Mouse (Mus musculus) neural tube, embryonic 13.5 days (tissue): ENCODE measurements around the gene E130308A19Rik. TPM values are rescaled to one million over a fixed set of nuclear protein-coding genes. Genes with fewer than 3 reads are reported as not detected.

ENCODE experiments used
- ATAC-seq: fragments of 200-750 bp; cut with Nextera tagmentation; 2 replicates; pipeline ENCODE4 v1.8.0; 2017; ENCODE audit warnings: low read depth, mild to moderate bottlenecking, moderate TSS enrichment, moderate library complexity
- H3K27ac ChIP-seq: fragments of 300-500 bp; sonication (generic); replicated peaks from 2 replicates; pipeline ENCODE4 v1.5.1; 2015; ENCODE audit warnings: moderate library complexity, mild to moderate bottlenecking, inconsistent platforms
- H3K27me3 ChIP-seq: fragments of 300-500 bp; sonication (generic); 2 replicates; pipeline ENCODE4 v1.6.1; 2015; ENCODE audit warnings: mild to moderate bottlenecking, inconsistent platforms
- H3K36me3 ChIP-seq: fragments of 300-500 bp; sonication (generic); 2 replicates; pipeline ENCODE4 v1.6.1; 2015; ENCODE audit warnings: mild to moderate bottlenecking, inconsistent platforms
- H3K4me1 ChIP-seq: fragments of 300-500 bp; sonication (generic); replicated peaks from 2 replicates; pipeline ENCODE4 v1.6.1; 2015; ENCODE audit warnings: inconsistent platforms
- H3K4me2 ChIP-seq: fragments of 300-500 bp; sonication (generic); 2 replicates; pipeline ENCODE4 v1.6.1; 2015; ENCODE audit warnings: inconsistent platforms, mild to moderate bottlenecking, moderate library complexity
- H3K4me3 ChIP-seq: fragments of 300-500 bp; sonication (generic); 2 replicates; pipeline ENCODE4 v1.5.1; 2015; ENCODE audit warnings: mild to moderate bottlenecking, inconsistent platforms
- H3K9ac ChIP-seq: fragments of 300-500 bp; sonication (generic); 2 replicates; pipeline ENCODE4 v1.6.1; 2015; ENCODE audit warnings: moderate library complexity, mild to moderate bottlenecking, inconsistent platforms
- H3K9me3 ChIP-seq: fragments of 300-500 bp; sonication (generic); 2 replicates; pipeline ENCODE4 v1.6.1; 2016; ENCODE audit warnings: inconsistent platforms
- WGBS: fragments of 180-500 bp; shearing (Covaris S2); methylation state at CpG from one replicate; pipeline ENCODE4 v1.1.7; 2015; 5-methylcytosine and 5-hydroxymethylcytosine counted together
- polyA plus RNA-seq: library from polyadenylated mRNA; unstranded; fragments of >200 nt; fragmentation: Nextera tagmentation; extraction: Ambion mirVana; gene quantifications from 2 replicates; pipeline ENCODE4 v1.2.1, GENCODE M21; 2015

Gene E130308A19Rik
- polyA plus RNA-seq, 1 experiment from 2014 or later = 60.5 TPM

- no peak overlapping the region for H3K4me2 ChIP-seq
- WGBS = 75% methylated on average over 32 of the region's 32 CpGs
- H3K9me3 ChIP-seq = no peaks in the 10 kb centered on the region
- H3K4me3 ChIP-seq = no peak overlapping the region
- peaks cover 54% of the 10 kb centered on the region for H3K4me1 ChIP-seq
- no peak for ATAC-seq
- H3K27ac ChIP-seq = 0 out of 2 replicates have a peak overlapping the region, but pooled peaks have one; percentile 39
- no peaks in the 10 kb centered on the region for H3K27me3 ChIP-seq
- H3K9ac ChIP-seq = no peak overlapping the region
- H3K36me3 ChIP-seq = peaks cover 10% of the 10 kb centered on the region
These were observed 93.7 kb downstream of the E130308A19Rik start for GRCm38 (mm10) chr4:59719481-59720355.

GRCm38 (mm10) chr4:59721811-59722210 lies 95.8 kb downstream of the E130308A19Rik start:
- no peak for ATAC-seq
- Histone ChIP-seq H3K9ac (no peak overlapping the region), H3K9me3 (no peaks in the 10 kb centered on the region), H3K27ac (no peak overlapping the region), H3K4me3 (no peak overlapping the region), H3K36me3 (peaks cover 10% of the 10 kb centered on the region), H3K4me2 (no peak overlapping the region), H3K4me1 (peaks cover 33% of the 10 kb centered on the region), H3K27me3 (no peaks in the 10 kb centered on the region)
- WGBS = 85% methylated on average over 3 of the region's 3 CpGs

DNA sequence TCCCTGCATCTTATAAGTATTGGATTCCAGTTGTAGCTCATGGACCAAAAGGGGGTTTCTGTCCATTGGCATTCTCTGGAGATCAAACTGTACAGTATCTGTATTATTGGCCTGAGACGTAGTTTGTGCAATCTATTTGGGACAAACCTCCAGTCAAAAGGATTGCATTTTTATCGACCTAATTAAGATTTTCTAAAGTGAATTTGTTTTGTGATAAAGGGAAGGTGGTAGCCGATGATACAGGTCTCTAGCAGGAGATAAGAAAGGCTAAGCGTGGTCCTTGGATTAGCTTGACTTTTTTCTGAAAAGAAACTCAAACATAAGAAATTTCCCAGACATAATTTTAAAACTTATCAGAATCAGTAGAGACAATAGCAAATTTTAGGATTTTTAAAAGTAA lies 99.6 kb downstream of the E130308A19Rik start:
- H3K4me2 ChIP-seq = no peak overlapping the region
- ATAC-seq = no peak
- H3K9ac ChIP-seq = no peak overlapping the region
- no peaks in the 10 kb centered on the region for H3K27me3 ChIP-seq
- 90% methylated on average over 4 of the region's 4 CpGs for WGBS
- no peaks in the 10 kb centered on the region for H3K9me3 ChIP-seq
- H3K4me1 ChIP-seq = peaks cover 19% of the 10 kb centered on the region
- H3K4me3 ChIP-seq = no peak overlapping the region
- H3K27ac ChIP-seq = no peak overlapping the region
- H3K36me3 ChIP-seq = peaks cover 1% of the 10 kb centered on the region

DNA sequence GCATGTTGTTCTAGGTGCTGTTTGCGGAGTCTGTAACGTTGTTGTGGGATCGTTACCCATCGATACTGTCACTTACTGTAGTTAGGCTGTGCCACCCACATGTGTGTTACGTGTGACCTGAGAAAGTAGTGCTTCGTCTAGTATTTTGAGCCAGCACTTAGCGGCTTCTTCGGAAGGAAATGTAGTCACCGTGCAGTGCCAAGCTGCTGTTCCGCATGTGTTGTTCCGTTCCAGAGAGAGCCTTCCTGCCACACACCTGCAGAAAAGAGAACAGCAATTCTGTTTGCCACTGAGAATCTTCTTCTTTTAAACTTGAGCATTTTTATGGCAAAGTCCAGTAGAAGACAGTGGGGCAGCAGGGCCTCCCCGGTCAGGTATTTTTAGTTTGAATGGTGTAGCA lies 100.5 kb downstream of the E130308A19Rik start:
- no peak overlapping the region for H3K9ac ChIP-seq
- WGBS = 92% methylated on average over 12 of the region's 12 CpGs
- H3K36me3 ChIP-seq = no peaks in the 10 kb centered on the region
- no peak overlapping the region for H3K4me2 ChIP-seq
- H3K4me1 ChIP-seq = peaks cover 19% of the 10 kb centered on the region
- no peaks in the 10 kb centered on the region for H3K27me3 ChIP-seq
- no peak for ATAC-seq
- no peak overlapping the region for H3K27ac ChIP-seq
- no peaks in the 10 kb centered on the region for H3K9me3 ChIP-seq
- H3K4me3 ChIP-seq = no peak overlapping the region

- ATAC-seq = peak; percentile 62; the same call in 1 of the 2 replicates
- H3K4me3 ChIP-seq = no peak overlapping the region
- no peak overlapping the region for H3K4me2 ChIP-seq
- WGBS = 67% methylated on average over 5 of the region's 5 CpGs
- H3K36me3 ChIP-seq = no peaks in the 10 kb centered on the region
- no peak overlapping the region; the same call in 1 of the 2 replicates for H3K27ac ChIP-seq
- no peaks in the 10 kb centered on the region for H3K9me3 ChIP-seq
- H3K27me3 ChIP-seq = no peaks in the 10 kb centered on the region
- H3K4me1 ChIP-seq = peaks cover 19% of the 10 kb centered on the region
- H3K9ac ChIP-seq = no peak overlapping the region
These were observed 101.3 kb downstream of the E130308A19Rik start for GRCm38 (mm10) chr4:59727187-59727877.

DNA sequence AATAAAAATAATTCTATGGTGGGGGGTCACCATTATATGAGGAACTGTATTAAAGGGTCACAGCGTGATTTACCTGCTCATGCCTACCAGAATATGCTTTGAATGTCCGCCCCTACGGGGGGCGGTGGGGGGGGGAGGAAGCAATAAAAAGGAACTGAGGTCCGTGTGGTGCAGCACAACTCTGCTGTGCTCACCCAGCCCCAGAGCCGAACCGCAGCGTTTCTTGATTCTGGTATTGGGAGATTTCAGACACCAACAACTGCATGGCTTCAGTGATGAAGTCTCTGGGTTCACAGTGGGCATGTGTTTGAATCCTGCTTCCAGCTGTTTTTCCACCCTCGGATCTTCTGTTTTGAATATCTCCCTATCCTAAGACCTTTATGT lies 101.9 kb downstream of the E130308A19Rik start:
- H3K27ac ChIP-seq = no peak overlapping the region
- no peaks in the 10 kb centered on the region for H3K36me3 ChIP-seq
- H3K9ac ChIP-seq = no peak overlapping the region
- 74% methylated on average over 9 of the region's 9 CpGs for WGBS
- H3K4me2 ChIP-seq = no peak overlapping the region
- no peaks in the 10 kb centered on the region for H3K9me3 ChIP-seq
- no peaks in the 10 kb centered on the region for H3K27me3 ChIP-seq
- peaks cover 19% of the 10 kb centered on the region for H3K4me1 ChIP-seq
- H3K4me3 ChIP-seq = no peak overlapping the region
- ATAC-seq = 0 out of 2 replicates have a peak, but pooled peaks have one; percentile 51

GRCm38 (mm10) chr4:59728839-59729238 lies 102.8 kb downstream of the E130308A19Rik start:
- Histone ChIP-seq H3K27me3 (no peaks in the 10 kb centered on the region), H3K4me2 (no peak overlapping the region), H3K9me3 (no peaks in the 10 kb centered on the region), H3K36me3 (no peaks in the 10 kb centered on the region), H3K27ac (no peak overlapping the region), H3K9ac (no peak overlapping the region), H3K4me1 (peaks cover 19% of the 10 kb centered on the region), H3K4me3 (no peak overlapping the region)
- ATAC-seq = no peak
- 90% methylated on average over 2 of the region's 2 CpGs for WGBS

GRCm38 (mm10) chr4:59731544-59731943 lies 105.5 kb downstream of the E130308A19Rik start:
- H3K4me1 ChIP-seq = peaks cover 19% of the 10 kb centered on the region
- no peak for ATAC-seq
- no peak overlapping the region for H3K9ac ChIP-seq
- H3K27me3 ChIP-seq = no peaks in the 10 kb centered on the region
- H3K27ac ChIP-seq = no peak overlapping the region
- WGBS = 92% methylated on average over 7 of the region's 7 CpGs
- no peak overlapping the region for H3K4me2 ChIP-seq
- H3K9me3 ChIP-seq = no peaks in the 10 kb centered on the region
- H3K4me3 ChIP-seq = no peak overlapping the region
- H3K36me3 ChIP-seq = no peaks in the 10 kb centered on the region; the same call in 1 of the 2 replicates

- no peak overlapping the region for H3K9ac ChIP-seq
- H3K4me3 ChIP-seq = no peak overlapping the region
- H3K4me1 ChIP-seq = no peaks in the 10 kb centered on the region
- ATAC-seq = no peak
- WGBS = over 99% methylated on average over 4 of the region's 4 CpGs
- no peaks in the 10 kb centered on the region for H3K27me3 ChIP-seq
- H3K27ac ChIP-seq = no peak overlapping the region
- peaks cover 11% of the 10 kb centered on the region for H3K36me3 ChIP-seq
- H3K4me2 ChIP-seq = no peak overlapping the region
- H3K9me3 ChIP-seq = no peaks in the 10 kb centered on the region; the same call in 1 of the 2 replicates
These were observed 113.3 kb downstream of the E130308A19Rik start for GRCm38 (mm10) chr4:59739321-59739720.

GRCm38 (mm10) chr4:59739882-59740281 lies 113.9 kb downstream of the E130308A19Rik start:
- Histone ChIP-seq H3K9me3 (no peaks in the 10 kb centered on the region; the same call in 1 of the 2 replicates), H3K36me3 (peaks cover 11% of the 10 kb centered on the region), H3K4me2 (no peak overlapping the region), H3K27ac (no peak overlapping the region), H3K9ac (no peak overlapping the region), H3K27me3 (no peaks in the 10 kb centered on the region), H3K4me1 (no peaks in the 10 kb centered on the region), H3K4me3 (no peak overlapping the region)
- 88% methylated on average over 2 of the region's 2 CpGs for WGBS
- ATAC-seq = no peak

- H3K4me3 ChIP-seq = no peak overlapping the region
- H3K27ac ChIP-seq = 0 out of 2 replicates have a peak overlapping the region, but pooled peaks have one; percentile 3
- no peak for ATAC-seq
- no peak overlapping the region for H3K4me2 ChIP-seq
- H3K36me3 ChIP-seq = peaks cover 17% of the 10 kb centered on the region
- no peak overlapping the region for H3K9ac ChIP-seq
- H3K4me1 ChIP-seq = peaks cover 5% of the 10 kb centered on the region; the same call in 1 of the 2 replicates
- H3K9me3 ChIP-seq = no peaks in the 10 kb centered on the region
- no peaks in the 10 kb centered on the region for H3K27me3 ChIP-seq
- WGBS = 70% methylated on average over 13 of the region's 13 CpGs
These were observed 127.6 kb downstream of the E130308A19Rik start for GRCm38 (mm10) chr4:59753491-59754140.
